Mouse (Mus musculus) liver, adult 2 months (tissue): Measurements from ENCODE around the gene Epas1. TPM values are rescaled to one million over a fixed set of nuclear protein-coding genes. Genes with fewer than 3 reads are reported as not detected.

Experiments used
- DNase-seq: peaks from one replicate; pipeline ENCODE4 v3.0.0-alpha.2; 2011; ENCODE audit warnings: low read depth, low spot score; ENCODE audit errors: extremely low read depth
- H3K27ac ChIP-seq: fragments of 200-500 bp; replicated peaks from 2 replicates; pipeline ENCODE4 v1.5.1; 2012; ENCODE audit warnings: low read depth, mild to moderate bottlenecking, control low read depth, inconsistent platforms, low read length; ENCODE audit not compliant: insufficient read depth
- H3K27me3 ChIP-seq: fragments of 200-500 bp; 2 replicates; pipeline ENCODE4 v1.6.1; 2012; ENCODE audit warnings: mild to moderate bottlenecking, moderate library complexity, low read length, inconsistent platforms; ENCODE audit not compliant: control insufficient read depth, insufficient read depth
- H3K36me3 ChIP-seq: fragments of 200-500 bp; 2 replicates; pipeline ENCODE4 v1.6.1; 2012; ENCODE audit warnings: low read length, inconsistent platforms; ENCODE audit not compliant: control insufficient read depth, insufficient read depth
- H3K4me1 ChIP-seq: fragments of 200-500 bp; 2 replicates; pipeline ENCODE4 v1.6.1; 2011; ENCODE audit warnings: low read length; ENCODE audit not compliant: control insufficient read depth, insufficient read depth
- H3K4me3 ChIP-seq: fragments of 200-500 bp; 2 replicates; pipeline ENCODE4 v1.5.1; 2011; ENCODE audit warnings: low read depth, mild to moderate bottlenecking, control low read depth, low read length, moderate library complexity; ENCODE audit not compliant: insufficient read depth
- H3K79me2 ChIP-seq: fragments of 200-500 bp; 2 replicates; pipeline ENCODE4 v1.6.1; 2012; ENCODE audit warnings: inconsistent platforms, mild to moderate bottlenecking, low read length, moderate library complexity; ENCODE audit not compliant: control insufficient read depth, insufficient read depth
- H3K9ac ChIP-seq: fragments of 200-500 bp; 2 replicates; pipeline ENCODE4 v1.6.1; 2012; ENCODE audit warnings: low read depth, mild to moderate bottlenecking, control low read depth, inconsistent platforms, low read length
- CTCF ChIP-seq: fragments of 200-500 bp; IDR thresholded peaks from 2 replicates; pipeline ENCODE4 v1.5.1; 2011; ENCODE audit warnings: low read depth, low read length, control low read depth
- POLR2A ChIP-seq: fragments of 200-500 bp; IDR thresholded peaks from 2 replicates; pipeline ENCODE4 v1.6.1; 2011; ENCODE audit warnings: low read length, control low read depth; ENCODE audit not compliant: insufficient read depth; ENCODE audit errors: extremely low read depth
- WGBS: fragments of 180-500 bp; shearing (Covaris S2); methylation state at CpG from one replicate; pipeline ENCODE4 v1.1.7; 2018; 5-methylcytosine and 5-hydroxymethylcytosine counted together
- polyA plus RNA-seq: library from polyadenylated mRNA; depleted of rRNA; stranded (reverse); fragments of >200 nt; gene quantifications from 2 replicates; pipeline ENCODE4 v1.2.3, GENCODE M21; 2012
- total RNA-seq: library from RNA; depleted of rRNA; stranded (reverse); fragments of >200 nt; gene quantifications from 2 replicates; pipeline ENCODE4 v1.2.3, GENCODE M21; 2014

Epas1 gene
- total and polyA plus RNA-seq, 2 experiments, result 34.8 to 41.3 TPM

DNA sequence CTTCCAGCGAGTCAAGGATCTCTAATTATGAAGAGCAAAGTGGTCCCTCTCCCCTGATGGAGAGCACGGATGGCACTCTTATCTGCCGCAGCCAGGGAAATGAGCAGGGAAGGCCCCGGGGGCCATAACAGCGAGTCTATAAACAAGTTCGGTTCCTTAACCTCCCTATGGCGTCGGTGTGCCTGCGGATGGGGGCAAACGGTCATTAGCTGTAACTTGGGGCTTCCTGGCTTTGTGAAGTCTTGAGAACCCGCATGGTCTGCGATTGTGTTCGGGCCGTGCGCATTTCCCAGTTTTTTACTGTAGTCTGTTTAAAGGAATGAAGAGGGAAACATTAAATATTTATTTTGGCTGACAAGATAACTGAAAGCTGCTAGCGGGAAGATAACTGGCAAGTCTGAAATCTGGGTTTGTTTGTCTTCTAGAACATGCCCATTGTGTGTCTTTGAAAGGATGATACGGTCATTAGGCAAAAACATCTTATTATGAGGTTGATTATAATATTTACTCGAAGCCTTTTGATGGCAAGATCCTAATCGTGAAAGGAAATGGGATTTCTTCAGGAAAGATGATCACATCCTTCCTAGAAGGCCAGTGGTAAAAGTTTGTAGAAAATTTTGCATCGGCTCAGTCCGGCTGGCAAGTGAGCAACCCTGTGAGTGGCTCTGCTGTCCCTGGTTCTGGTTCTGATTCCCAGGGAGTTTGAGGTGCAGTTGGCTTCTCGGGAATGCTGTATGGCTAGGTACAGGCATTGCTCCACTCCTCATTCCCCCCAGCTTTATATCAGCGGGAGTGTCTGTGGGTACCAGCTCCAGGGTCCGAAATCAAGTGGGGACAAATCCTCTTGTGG lies 61.7 kb downstream of the Epas1 start:
- Histone ChIP-seq H3K27me3 (no peaks in the 10 kb centered on the region), H3K9ac (no peak overlapping the region), H3K4me3 (no peak overlapping the region), H3K36me3 (peaks cover 39% of the 10 kb centered on the region), H3K4me1 (peaks cover 13% of the 10 kb centered on the region), H3K27ac (0 out of 2 replicates have a peak overlapping the region, but pooled peaks have one; percentile 25), H3K79me2 (no peaks in the 10 kb centered on the region)
- WGBS, result 38% methylated on average over 24 of the region's 24 CpGs
- no peak for TF ChIP-seq CTCF
- no peak for TF ChIP-seq POLR2A
- DNase-seq, result peak; percentile 71

DNA sequence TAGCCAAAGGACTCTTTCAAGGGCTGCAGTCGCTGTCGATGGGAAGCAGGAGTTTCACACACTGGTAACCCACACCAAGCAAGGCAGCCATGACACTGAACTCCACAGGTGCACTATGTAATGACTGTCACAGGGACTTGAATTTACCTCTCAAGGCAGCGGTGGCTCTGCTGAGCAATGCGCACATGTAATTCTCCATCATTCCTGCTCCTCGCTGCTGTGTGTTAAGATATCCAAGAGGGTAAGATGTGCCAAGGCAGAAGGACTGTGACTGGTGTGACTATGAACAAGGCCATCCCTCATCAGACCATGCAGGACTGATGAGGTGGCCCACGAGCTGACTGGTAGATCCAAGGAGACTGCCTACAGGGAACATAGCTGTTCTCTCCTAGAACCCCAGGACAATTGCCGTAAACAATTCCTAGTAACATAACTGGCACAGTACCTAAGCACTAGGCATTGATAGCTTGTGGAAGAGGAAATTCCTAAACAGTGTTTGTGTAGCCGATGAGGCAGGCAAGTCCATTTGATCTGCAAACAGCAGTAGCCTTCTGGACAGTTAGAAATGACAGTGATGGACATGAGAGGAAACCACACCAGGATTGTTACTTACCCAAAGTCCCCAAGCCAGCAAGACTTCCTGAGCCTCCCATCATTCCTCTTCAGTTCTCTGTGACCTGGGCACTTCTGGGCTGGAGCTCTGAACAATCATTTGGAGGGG lies 68.7 kb downstream of the Epas1 start:
- TF ChIP-seq CTCF (no peak), POLR2A (no peak)
- Histone ChIP-seq H3K4me3 (no peak overlapping the region), H3K79me2 (no peaks in the 10 kb centered on the region), H3K4me1 (no peaks in the 10 kb centered on the region), H3K27me3 (no peaks in the 10 kb centered on the region), H3K36me3 (peaks cover 75% of the 10 kb centered on the region), H3K27ac (no peak overlapping the region), H3K9ac (no peak overlapping the region)
- no peak for DNase-seq
- WGBS, result 92% methylated on average over 8 of the region's 8 CpGs

DNA sequence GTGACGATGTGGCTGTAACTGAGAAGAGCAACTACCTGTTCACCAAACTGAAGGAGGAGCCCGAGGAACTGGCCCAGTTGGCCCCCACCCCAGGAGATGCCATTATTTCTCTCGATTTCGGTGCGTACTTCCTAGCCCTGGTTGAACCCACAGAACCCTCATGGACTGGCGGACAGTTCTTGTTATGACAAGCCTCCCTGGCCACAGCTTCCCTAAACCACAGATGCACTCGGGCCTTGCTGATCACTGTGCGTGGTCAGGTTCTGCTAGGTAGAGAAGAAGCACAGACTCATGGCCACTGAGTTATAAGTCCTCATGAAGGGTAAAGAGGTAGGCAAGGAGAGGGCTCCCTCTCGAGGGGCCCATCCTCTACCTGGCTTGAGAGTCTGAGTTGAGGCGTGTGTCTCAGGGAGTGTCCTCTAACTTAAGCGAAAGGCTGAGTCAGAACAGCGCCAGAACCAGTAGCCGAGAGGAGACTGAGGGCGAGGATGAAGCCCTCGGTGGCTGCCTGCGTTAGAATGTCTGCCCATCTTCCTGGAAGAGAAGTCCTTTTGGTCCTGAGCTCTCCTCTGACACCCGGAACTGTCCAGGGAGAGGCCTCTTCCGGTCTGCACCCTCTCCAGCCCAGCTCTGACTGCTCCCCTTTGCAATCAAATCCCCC lies 71.1 kb downstream of the Epas1 start:
- Histone ChIP-seq H3K36me3 (peaks cover 78% of the 10 kb centered on the region), H3K4me3 (no peak overlapping the region)
- no peak for TF ChIP-seq POLR2A
- TF ChIP-seq CTCF, result no peak

GRCm38 (mm10) chr17:86825163-86825902 lies 71.8 kb downstream of the Epas1 start:
- 86% methylated on average over 9 of the region's 9 CpGs for WGBS

More for the DNA sequence above, 71.1 kb downstream of the Epas1 start:
- Histone ChIP-seq H3K4me1 (no peaks in the 10 kb centered on the region), H3K9ac (no peak overlapping the region), H3K79me2 (no peaks in the 10 kb centered on the region), H3K27me3 (no peaks in the 10 kb centered on the region), H3K27ac (no peak overlapping the region)
- DNase-seq, result no peak
- 79% methylated on average over 18 of the region's 18 CpGs for WGBS

DNA sequence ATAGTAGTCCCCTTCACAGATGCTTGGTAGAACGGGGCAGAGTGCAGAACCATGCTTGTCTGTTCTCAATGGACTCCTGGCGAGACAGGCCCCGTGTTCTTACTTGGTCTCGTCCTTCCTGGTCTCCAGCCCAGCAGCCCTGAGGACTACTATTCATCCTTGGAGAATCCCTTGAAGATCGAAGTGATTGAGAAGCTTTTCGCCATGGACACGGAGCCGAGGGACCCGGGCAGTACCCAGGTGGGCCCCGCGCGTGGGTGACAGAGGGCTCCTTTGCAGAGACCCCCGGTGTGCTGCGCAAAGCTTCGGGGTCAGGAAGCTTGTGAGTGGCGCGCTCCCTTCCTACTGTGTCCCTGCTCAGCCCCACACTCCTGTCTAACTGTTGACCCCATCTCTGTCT lies 72.9 kb downstream of the Epas1 start:
- 97% methylated on average over 17 of the region's 17 CpGs for WGBS
- Histone ChIP-seq H3K4me1 (no peaks in the 10 kb centered on the region), H3K79me2 (no peaks in the 10 kb centered on the region), H3K4me3 (no peak overlapping the region), H3K9ac (no peak overlapping the region), H3K27me3 (no peaks in the 10 kb centered on the region), H3K36me3 (peaks cover 75% of the 10 kb centered on the region), H3K27ac (no peak overlapping the region)
- no peak for TF ChIP-seq CTCF
- DNase-seq, result no peak

More at GRCm38 (mm10) chr17:86825163-86825902, 71.8 kb downstream of the Epas1 start:
- Histone ChIP-seq H3K4me3 (no peak overlapping the region), H3K36me3 (peaks cover 78% of the 10 kb centered on the region), H3K27ac (no peak overlapping the region), H3K9ac (no peak overlapping the region), H3K27me3 (no peaks in the 10 kb centered on the region), H3K4me1 (no peaks in the 10 kb centered on the region), H3K79me2 (no peaks in the 10 kb centered on the region)
- no peak for DNase-seq
- TF ChIP-seq POLR2A (no peak), CTCF (no peak)
